Mouse (Mus musculus) neutrophil, adult 59 days (primary cell): ENCODE measurements around the gene Ugt1a1. TPM values are rescaled to one million over a fixed set of nuclear protein-coding genes. Genes with fewer than 3 reads are reported as not detected.

Source experiments
- total RNA-seq, 2 experiments: library from RNA; stranded (reverse); gene quantifications; 1 replicate in 1 of 2; 2 replicates in 1 of 2; pipeline ENCODE4 v1.2.4; 2023

Ugt1a1 gene
- total RNA-seq, result 10 to 100 TPM in 1 of 2 experiments, 1 to 10 TPM in 1; 9.5 to 10.5 TPM

GRCm38 (mm10) chr1:88211812-88212211, at the start of gene Ugt1a1:
Gene Ugt1a1, plus strand, starts transcription at chr1:88211959.

GRCm38 (mm10) chr1:88165711-88166110, 46.0 kb upstream of the Ugt1a1 start, which contains the start of gene Ugt1a5:
Gene Ugt1a5, plus strand, starts transcription at chr1:88166012.

GRCm38 (mm10) chr1:88200456-88200855, 11.3 kb upstream of the Ugt1a1 start, which contains the start of gene Ugt1a2:
Gene Ugt1a2, plus strand, starts transcription at chr1:88200601.

GRCm38 (mm10) chr1:88205294-88205922, 6.4 kb upstream of the Ugt1a1 start, which contains the start of gene Dnajb3:
Gene Dnajb3, minus strand, starts transcription at chr1:88205782.

GRCm38 (mm10) chr1:88226670-88227379, 15.1 kb downstream of the Ugt1a1 start, which contains the start of gene Mroh2a:
Gene Mroh2a, plus strand, starts transcription at chr1:88226986.

Other genes with a start within 250 kb of the Ugt1a1 start
- gene Usp40, start 203.4 kb upstream of the Ugt1a1 start, total RNA-seq, result 1 to 10 TPM; 5.2 to 6.6 TPM
- gene Ugt1a10, start 156.6 kb upstream of the Ugt1a1 start, total RNA-seq, result not detected
- not detected for gene Ugt1a9, start 141.2 kb upstream of the Ugt1a1 start, total RNA-seq
- gene Ugt1a8, start 124.1 kb upstream of the Ugt1a1 start, total RNA-seq, result not detected
- 100 to 1,000 TPM in 1 of 2 experiments, 10 to 100 TPM in 1; 93.1 to 108 TPM for gene Ugt1a7c, start 116.9 kb upstream of the Ugt1a1 start, total RNA-seq
- 10 to 100 TPM; 37.4 to 38.6 TPM for gene Ugt1a6b, start 108.7 kb upstream of the Ugt1a1 start, total RNA-seq
- 10 to 100 TPM; 33.4 to 34.3 TPM for gene Ugt1a6a, start 77.2 kb upstream of the Ugt1a1 start, total RNA-seq
- 10 to 100 TPM; 20.3 to 20.9 TPM for gene Ugt1a5, start 45.9 kb upstream of the Ugt1a1 start, total RNA-seq
- 10 to 100 TPM; 10.2 to 11.9 TPM for gene Ugt1a2, start 11.4 kb upstream of the Ugt1a1 start, total RNA-seq
- under 1 TPM in 1 of 2 experiments, not detected in 1; 0.33 TPM for gene Dnajb3, start 6.2 kb upstream of the Ugt1a1 start, total RNA-seq
- 1 to 10 TPM; 1.2 to 2.9 TPM for gene Mroh2a, start 15.0 kb downstream of the Ugt1a1 start, total RNA-seq
- 100 to 1,000 TPM; 180 to 205 TPM for gene Hjurp, start 65.7 kb downstream of the Ugt1a1 start, total RNA-seq
- not detected for gene Trpm8, start 65.7 kb downstream of the Ugt1a1 start, total RNA-seq
- not detected for gene Spp2, start 195.0 kb downstream of the Ugt1a1 start, total RNA-seq